Mouse (Mus musculus) activated CD4-positive, CD25-positive, alpha-beta regulatory T cell, adult 9 weeks (primary cell): ENCODE data around the gene Ephb2. TPM values are rescaled to one million over a fixed set of nuclear protein-coding genes. Genes with fewer than 3 reads are reported as not detected.

Experiments
- polyA plus RNA-seq: library from polyadenylated mRNA; unstranded; fragments of 100-300 nt; shearing (Covaris generic); gene quantifications from one replicate; pipeline ENCODE4 v1.2.1, GENCODE M21; 2017

Gene Ephb2
- not detected for polyA plus RNA-seq

DNA sequence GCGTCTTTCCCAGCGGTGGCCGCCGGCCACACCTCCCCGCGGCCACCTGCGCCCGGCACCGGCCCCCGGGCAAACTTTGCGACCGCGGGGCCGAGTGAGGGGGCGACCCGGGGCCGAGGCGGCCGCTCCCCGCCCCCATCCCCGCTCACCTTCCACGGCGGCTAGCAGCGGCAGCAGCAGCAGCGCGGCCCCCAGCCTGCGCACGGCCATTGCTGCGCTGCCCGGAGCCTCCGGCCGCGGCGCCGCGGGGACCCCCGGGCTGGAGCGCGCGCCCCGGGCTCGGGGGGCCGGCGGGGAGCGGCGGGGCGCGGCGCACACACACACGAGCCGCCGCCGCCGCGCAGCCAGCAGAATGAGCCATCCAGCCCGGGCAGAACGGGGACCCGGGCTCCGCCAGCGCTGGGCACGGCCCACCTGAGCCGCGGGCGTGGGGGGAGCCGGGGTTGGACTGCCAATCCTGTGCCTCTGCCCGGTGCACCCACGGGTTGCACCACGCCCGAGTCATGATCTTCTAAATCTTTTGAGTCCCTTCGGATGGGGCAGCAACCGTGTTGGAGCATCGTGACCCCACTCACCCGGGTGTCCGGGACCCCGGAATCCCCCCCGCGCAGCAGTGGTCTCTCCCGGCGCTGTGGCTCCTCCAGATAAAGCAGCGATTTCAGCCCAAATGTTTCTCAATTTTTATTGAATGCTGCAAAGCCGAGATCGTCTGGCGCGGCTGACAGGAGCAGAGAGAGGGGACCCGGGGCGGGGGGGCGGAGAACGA, at the start of gene Ephb2:
Gene Ephb2, minus strand, starts transcription at position 368 of the 766 bp plus-strand sequence.

GRCm38 (mm10) chr4:136622388-136622787, 213.4 kb downstream of the Ephb2 start, which contains the start of gene Lactbl1:
Gene Lactbl1, plus strand, starts transcription at chr4:136622621.

GRCm38 (mm10) chr4:136610387-136610856, 225.4 kb downstream of the Ephb2 start, which contains the start of gene Tex46:
Gene Tex46, plus strand, starts transcription at chr4:136610437.

GRCm38 (mm10) chr4:136602568-136602967, 233.2 kb downstream of the Ephb2 start, which contains the start of gene Kdm1a:
Gene Kdm1a, minus strand, starts transcription at chr4:136602723.

Other genes starting within 250 kb of the Ephb2 start
- 7.2 TPM for gene Kdm1a, start 233.3 kb downstream of the Ephb2 start, polyA plus RNA-seq
- gene Tex46, start 225.6 kb downstream of the Ephb2 start, polyA plus RNA-seq = not detected
- gene Lactbl1, start 213.4 kb downstream of the Ephb2 start, polyA plus RNA-seq = 0.09 TPM
- 14.4 TPM for gene C1qb, start 50.2 kb upstream of the Ephb2 start, polyA plus RNA-seq
- gene C1qc, start 57.1 kb upstream of the Ephb2 start, polyA plus RNA-seq = 13.1 TPM
- gene C1qa, start 62.8 kb upstream of the Ephb2 start, polyA plus RNA-seq = 13.1 TPM
- gene Epha8, start 120.8 kb upstream of the Ephb2 start, polyA plus RNA-seq = not detected
- gene Zbtb40, start 212.8 kb upstream of the Ephb2 start, polyA plus RNA-seq = 13.1 TPM